Mouse (Mus musculus) ovary, adult 10 weeks (tissue): ENCODE data around the gene Defb45. TPM values are rescaled to one million over a fixed set of nuclear protein-coding genes. Genes with fewer than 3 reads are reported as not detected.

Source experiments
- polyA plus RNA-seq: library from polyadenylated mRNA; stranded (reverse); fragments of 350-450 nt; fragmentation: Illumina TruSeq; extraction: RNeasy Lipid Tissue Mini Kit (QIAGEN cat#74804); gene quantifications from one replicate; pipeline ENCODE4 v1.2.3, GENCODE M21; 2014

The Defb45 gene
- polyA plus RNA-seq: not detected

DNA sequence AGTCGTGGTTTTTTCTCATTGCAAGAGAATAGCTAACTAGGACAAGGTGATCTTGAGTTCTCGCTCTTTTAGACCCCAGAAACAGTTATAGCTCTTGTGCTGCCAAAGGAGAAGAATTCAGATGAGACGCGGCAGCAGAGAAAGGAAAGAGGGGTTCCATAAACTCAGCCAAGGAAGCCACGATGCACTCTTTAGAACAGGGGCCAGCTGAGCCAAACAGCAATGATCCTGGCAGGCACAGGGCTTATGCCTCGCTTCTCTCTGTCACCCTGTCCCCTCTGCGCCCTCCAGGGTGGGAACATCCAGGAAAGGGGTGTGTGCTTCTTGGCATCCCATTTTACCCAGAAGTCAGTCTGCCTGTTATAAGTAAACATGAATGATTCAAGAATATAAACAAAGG, at the start of gene Defb45:
Gene Defb45, minus strand, starts transcription at position 101 of the 400 bp plus-strand sequence.

GRCm38 (mm10) chr2:152626774-152627591, 27.8 kb upstream of the Defb45 start, which contains the start of gene Rem1:
TSS of gene Rem1 (plus strand) at chr2:152626951.

GRCm38 (mm10) chr2:152622953-152623352, 23.8 kb upstream of the Defb45 start, which contains the start of gene Defb25:
TSS of gene Defb25 (minus strand) at chr2:152623053.

GRCm38 (mm10) chr2:152604057-152604456, 4.9 kb upstream of the Defb45 start, which contains the start of gene Defb36:
TSS of gene Defb36 (plus strand) at chr2:152604327.

DNA sequence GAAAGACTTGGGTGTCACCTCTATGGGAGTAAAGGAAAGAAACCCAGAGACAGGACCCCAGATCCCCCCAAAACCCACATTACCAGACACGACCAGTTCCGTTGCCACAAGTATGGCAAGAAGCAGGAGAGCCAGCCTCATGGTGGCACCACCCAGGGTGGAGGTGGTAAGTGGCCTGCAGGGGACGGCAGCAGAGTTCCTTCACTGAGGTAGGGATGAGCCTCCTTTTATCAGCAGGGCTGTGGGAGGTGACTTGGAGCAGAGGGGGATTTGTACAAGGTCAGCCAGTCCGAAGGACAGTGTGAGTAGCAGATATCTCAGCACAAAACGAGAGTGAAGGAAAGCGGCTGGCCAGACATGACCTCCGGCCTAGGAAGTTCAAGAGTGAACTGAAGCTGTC, 19.1 kb downstream of the Defb45 start, which contains the start of gene Defb19:
Gene Defb19, minus strand, starts transcription at position 206 of the 400 bp plus-strand sequence.

GRCm38 (mm10) chr2:152572114-152572794, 26.9 kb downstream of the Defb45 start, which contains the start of gene Defb21:
TSS of gene Defb21 (plus strand) at chr2:152572744.

DNA sequence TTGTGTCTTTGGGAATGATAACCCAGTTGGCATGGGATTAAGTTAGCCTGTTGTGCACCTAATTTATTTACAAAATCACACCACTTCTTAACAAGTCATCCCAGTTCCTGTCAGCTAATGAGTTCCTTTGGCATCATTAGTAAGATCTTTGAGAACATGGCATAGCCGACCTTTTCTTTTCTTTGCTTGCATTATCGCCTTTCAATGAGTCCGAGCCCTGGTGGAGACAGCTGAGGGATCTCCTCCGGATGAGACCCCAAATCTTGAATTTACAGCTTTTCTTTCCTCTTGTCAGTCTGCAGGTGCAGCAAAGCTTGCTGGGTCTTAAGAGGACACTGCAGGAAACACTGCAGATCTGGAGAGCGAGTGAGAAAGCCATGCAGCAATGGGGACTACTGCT, 30.2 kb downstream of the Defb45 start, which contains the start of gene Gm17416:
Gene Gm17416, plus strand, starts transcription at position 301 of the 400 bp plus-strand sequence.

Other genes starting within 250 kb of the Defb45 start
- gene Nrsn2, start 222.8 kb downstream of the Defb45 start, polyA plus RNA-seq: not detected
- gene Sox12, start 201.3 kb downstream of the Defb45 start, polyA plus RNA-seq: 3.2 TPM
- 12.9 TPM for gene Zcchc3, start 184.4 kb downstream of the Defb45 start, polyA plus RNA-seq
- 4.4 TPM for gene 6820408C15Rik, start 183.8 kb downstream of the Defb45 start, polyA plus RNA-seq
- not detected for gene Defb23, start 134.8 kb downstream of the Defb45 start, polyA plus RNA-seq
- gene Defb20, start 122.3 kb downstream of the Defb45 start, polyA plus RNA-seq: 4.8 TPM
- not detected for gene Defb22, start 109.3 kb downstream of the Defb45 start, polyA plus RNA-seq
- gene Defb26, start 87.7 kb downstream of the Defb45 start, polyA plus RNA-seq: not detected
- gene Defb28, start 81.1 kb downstream of the Defb45 start, polyA plus RNA-seq: not detected
- gene Defb29, start 59.3 kb downstream of the Defb45 start, polyA plus RNA-seq: not detected
- not detected for gene Gm17416, start 30.1 kb downstream of the Defb45 start, polyA plus RNA-seq
- not detected for gene Defb21, start 26.7 kb downstream of the Defb45 start, polyA plus RNA-seq
- gene Defb19, start 19.1 kb downstream of the Defb45 start, polyA plus RNA-seq: 21.0 TPM
- gene Defb36, start 4.9 kb upstream of the Defb45 start, polyA plus RNA-seq: not detected
- gene Defb25, start 23.7 kb upstream of the Defb45 start, polyA plus RNA-seq: not detected
- gene Rem1, start 27.6 kb upstream of the Defb45 start, polyA plus RNA-seq: 1.5 TPM
- 35.9 TPM for gene H13, start 70.1 kb upstream of the Defb45 start, polyA plus RNA-seq
- 23.2 TPM for gene Mcts2, start 87.6 kb upstream of the Defb45 start, polyA plus RNA-seq
- 21.2 TPM for gene Id1, start 136.9 kb upstream of the Defb45 start, polyA plus RNA-seq
- not detected for gene Cox4i2, start 154.8 kb upstream of the Defb45 start, polyA plus RNA-seq
- gene Bcl2l1, start 232.3 kb upstream of the Defb45 start, polyA plus RNA-seq: 28.0 TPM
- 63.9 TPM for gene Tpx2, start 248.6 kb upstream of the Defb45 start, polyA plus RNA-seq